Mouse (Mus musculus): ENCODE results near the gene Gpatch4. TPM values are rescaled to one million over a fixed set of nuclear protein-coding genes. Genes with fewer than 3 reads are reported as not detected.
A peak's percentile ranks its signal among the peaks of the same experiment; 100 is the strongest.

The Gpatch4 gene
- total RNA-seq (2022) = 10 to 100 TPM in 3 of 4 experiments, 1 to 10 TPM in 1; 9.8 to 11.7 (median 10.8) TPM

DNA sequence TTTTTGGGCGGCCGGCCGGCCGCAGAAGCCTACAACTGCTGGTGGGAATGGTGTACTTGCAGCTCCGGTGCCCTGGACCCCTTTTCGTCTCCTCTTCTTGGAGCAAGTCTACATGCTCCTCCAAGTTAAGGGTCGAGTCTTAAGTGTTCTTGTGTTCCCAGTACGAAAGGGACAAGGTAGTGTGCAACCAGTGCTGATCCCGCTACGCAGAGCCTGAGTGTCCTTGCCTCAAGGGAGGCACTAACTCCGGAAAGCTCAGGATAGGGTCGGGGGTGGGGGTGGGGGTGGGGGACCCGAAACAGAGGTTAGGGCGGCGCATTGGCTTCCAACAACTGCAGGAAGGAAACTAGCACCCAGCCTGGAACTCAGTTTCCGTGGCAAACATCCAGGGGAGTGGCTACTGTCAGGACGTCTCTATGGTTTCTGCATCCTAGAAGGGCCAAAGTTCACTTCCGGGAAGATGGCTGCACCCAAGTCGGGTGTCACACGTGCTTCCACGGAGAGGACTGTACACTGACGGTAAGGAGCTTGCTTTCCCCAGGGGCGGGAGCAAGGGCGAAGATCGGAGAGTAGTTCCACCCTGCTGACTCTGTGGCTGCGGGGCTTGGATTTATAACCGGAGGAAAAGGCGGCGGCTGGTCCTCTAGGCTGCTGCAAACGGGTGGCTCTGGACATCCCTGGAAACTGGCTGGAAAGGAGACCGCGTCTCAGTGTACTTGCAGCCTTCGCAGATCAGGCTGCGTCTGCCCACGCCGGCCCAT lies at the start of gene Gpatch4:
Gpatch4 (plus strand) TSS at position 448 of the 761 bp plus-strand sequence.
- DNase-seq (ENCODE audit: low spot score) = peak; percentile 97

DNA sequence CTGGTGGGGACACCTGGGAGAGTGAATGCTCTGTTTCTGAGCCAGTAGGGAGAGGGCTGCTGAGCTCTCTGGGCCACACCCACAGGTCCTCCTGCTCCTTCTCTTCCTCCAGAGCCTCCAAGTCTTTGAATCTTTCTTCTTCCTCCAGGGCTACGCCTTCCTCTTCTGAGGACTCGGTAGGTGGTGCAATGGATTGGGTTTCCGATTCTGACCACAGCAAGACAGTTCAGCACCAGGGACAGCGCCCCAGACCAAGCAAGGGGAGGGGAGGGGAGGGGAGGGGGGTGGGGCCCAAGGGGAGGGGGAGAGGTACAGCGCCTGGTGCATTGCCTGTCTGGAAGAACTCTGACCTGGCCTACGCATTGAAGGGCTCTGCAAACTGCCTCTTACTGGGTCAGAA lies 49.5 kb upstream of the Gpatch4 start:
- DNase-seq (ENCODE audit: low spot score) = no peak

DNA sequence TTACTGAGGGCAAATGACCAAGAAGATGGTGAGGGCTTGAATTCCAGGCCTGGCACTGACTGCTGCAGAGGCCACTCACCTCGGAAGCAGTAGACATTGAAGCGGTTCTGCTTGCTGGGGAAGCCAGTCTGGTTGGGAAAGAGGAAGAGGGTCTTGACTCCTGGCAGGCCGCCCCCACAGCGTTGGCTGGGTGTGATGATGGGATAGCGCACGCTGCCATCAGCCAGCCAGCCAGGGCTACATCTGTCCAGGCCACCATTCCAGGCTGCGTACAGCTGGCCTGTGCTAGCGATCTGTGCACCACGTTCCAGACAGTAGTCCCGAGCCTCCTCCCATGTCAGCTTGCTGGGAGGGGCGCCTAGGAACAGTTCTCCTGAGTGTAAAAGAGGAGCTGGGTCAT lies 47.6 kb upstream of the Gpatch4 start:
- no peak for DNase-seq (ENCODE audit: low spot score)

DNA sequence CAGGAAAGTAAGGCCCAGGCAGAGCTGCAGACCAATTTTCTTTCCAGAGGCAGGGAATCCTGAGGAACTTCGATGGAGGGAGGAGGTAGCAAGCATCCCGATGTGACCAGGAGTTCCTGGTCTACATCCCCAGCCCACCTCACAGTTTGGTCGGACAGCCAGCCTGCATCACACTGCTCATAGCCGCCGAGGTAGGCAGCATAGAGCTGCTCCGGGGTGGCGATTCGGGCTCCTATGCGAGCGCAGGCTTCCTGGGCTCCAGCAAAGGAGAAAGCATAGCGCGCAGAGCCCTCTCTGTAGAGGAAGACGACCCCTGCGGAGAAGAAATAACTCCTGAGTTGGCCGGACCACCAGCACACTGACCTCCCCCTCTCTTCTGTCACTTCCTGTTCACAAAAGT lies 46.5 kb upstream of the Gpatch4 start:
- DNase-seq (ENCODE audit: low spot score) = no peak

DNA sequence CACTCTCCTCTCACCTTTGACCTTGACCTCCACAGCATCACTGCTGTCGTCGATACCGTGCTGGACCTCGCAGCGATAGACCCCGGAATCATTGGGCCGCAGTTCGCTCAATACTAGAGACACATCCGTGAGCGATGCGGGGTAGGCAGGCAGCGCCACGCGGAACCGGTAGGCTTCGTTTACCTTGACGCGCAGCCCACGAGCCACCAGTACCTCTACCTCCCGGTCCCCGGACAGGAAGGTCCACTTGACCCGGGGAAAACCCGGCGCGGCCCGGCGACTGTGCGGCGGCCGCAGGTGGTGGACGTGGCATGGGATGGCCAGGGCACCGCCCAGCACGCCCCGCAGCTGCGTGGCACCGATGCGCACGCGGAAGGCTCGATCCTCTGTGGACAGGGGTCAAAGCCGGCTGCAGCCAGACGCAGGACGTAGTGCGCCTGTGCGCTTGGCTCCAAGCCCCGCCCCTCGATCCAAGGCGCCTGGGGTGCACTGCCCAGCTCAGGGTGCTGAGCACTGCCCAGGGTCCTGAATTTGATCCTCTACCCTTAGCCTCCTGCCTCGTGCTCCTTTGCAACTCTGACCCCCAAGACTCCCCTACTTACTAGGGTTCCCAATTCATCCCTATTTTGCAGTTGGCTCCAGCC lies 45.8 kb upstream of the Gpatch4 start:
- DNase-seq (ENCODE audit: low spot score) = no peak

DNA sequence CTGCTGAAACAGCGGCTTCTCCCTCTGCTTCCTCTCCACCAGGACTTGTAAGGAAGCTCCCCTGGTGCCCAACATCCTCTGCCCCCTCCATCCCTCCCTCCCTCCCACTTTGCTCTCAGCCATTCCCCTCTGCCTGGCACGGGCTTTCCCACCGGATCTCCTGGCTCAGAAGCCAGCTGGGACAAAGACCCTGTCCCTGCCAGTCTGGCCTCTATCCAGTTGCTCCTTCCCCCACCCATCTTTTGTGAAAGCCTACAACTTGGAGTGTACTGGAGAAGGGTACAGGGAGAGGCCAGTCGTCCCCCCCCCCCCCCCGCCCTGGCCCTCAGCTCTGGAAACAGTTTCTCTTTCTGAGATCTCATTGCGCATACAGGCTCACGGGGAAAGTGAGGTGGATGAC lies 44.2 kb upstream of the Gpatch4 start:
- DNase-seq (ENCODE audit: low spot score) = no peak

DNA sequence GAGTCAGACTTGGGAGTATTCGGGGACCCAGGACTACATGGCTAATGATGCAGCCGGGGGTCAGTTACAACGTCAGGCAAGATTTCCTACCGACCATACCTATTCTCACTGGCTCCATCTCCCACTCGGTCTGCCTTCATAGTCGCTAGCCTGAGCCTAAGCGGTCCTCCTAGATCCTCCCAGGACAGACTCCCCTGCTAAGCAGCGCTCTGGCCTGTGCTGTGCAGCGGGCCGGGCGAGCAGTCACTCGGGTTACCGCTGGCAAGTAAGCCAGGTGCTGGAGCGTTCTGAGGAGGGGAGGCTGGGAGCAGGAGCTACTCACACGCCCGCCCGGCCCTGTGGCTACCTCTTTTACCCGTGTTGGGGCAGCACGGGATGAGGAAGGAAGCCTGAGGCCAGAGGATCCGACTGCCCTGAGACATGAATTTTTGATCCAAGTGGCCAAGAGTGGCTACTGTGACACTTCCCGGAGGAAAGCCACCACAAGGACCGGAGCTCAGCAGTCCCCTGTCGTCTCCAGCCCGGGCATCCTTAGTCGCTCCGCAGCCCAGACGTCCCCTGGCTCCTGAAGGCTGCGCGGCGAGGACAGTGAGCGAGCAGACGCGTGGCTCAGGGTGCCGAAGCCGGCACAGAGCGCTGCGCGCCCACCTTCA lies 43.5 kb upstream of the Gpatch4 start:
- no peak for DNase-seq (ENCODE audit: low spot score)

DNA sequence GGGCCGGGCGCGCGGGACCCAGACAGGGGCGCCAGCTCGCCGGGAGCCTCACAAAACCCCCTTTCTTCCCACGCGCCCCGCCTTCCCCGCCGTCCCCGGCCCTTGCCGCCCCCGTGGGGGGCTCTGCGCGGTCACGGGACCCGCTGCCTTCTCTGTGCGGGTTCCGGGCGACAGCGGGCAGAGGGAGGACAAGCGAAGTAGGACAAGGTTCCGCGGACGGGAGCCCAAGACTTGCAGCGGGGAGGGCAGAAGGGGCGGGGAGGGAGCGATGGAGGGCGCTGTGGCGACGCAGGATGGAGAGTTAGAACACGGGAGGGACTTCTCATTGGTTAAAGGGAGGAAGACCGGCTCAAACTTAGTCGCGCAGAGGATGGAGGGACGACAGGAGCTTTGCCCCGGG lies 42.7 kb upstream of the Gpatch4 start, which contains the start of gene Bcan:
Bcan (minus strand) TSS at position 50 of the 400 bp plus-strand sequence.
- DNase-seq (ENCODE audit: low spot score) = no peak

DNA sequence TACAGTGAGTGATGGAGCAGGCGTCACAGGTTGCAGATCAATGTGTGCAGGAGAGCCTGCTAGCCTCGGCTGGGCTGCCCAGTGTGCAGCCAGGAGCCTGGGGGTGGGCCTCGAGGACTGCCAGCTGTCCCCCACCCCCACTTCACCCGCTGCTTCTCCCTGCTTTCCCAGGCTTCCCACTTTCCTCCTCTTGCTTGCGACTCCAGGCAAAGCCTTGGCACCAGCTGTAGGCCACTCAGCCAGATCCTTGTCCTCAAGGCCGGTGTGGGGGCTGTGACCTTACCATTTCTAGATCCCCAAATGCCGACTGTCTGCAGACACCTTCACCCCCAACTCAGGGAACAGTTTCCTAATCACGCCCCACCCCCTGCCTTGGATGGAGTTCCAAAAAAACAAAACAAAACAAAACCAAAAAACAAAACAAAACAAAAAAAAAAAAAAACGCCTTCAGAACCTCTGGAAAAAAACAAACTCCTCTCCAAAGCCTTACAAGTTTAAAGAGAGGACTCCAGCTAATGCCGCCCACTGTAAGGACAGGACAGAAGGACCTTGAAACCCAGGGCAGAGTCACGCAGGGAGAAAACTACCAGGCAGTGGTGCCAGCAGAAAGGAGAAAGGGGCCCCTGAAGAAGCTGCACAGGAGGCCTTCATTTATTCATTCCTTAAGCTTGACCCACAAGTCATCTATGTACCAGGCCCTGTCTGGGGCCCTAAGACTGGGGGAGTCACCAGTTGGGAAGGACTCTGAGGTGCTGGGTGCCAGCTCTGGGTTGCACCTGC lies 41.9 kb upstream of the Gpatch4 start:
- no peak for DNase-seq (ENCODE audit: low spot score)

DNA sequence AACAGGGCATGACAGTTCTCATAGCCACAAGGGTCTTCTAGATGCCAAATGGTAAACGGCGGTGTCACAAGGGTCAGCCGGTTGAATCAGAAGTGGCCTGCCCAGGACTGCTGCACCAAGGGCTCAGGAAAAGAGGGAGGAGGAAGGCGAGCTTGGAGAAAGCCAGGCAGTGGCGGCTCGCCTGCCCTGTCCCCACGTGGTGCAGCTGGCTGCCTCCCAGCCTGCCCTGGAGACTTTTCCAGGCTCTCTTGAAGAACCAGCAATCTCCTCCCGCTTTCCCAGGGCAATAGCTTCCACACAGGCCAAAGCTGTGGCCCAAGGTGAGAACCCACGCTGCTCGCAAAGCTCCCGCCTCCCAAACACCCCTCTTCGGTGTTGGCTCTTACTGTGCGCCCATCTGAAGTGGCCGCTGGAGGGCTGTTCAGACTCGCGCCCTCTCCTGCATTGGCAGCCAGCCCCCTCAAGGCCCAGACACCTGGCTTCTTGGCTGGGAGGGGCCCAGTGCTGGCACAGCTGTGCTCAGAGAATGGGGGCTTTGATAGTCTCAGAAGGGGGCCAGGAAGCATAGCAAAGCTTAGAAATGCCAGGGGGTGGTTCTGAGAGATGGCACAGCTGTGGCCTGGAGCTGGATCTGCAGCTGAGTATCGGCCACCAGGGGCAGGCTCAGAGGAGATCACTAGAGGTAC lies 40.5 kb upstream of the Gpatch4 start:
- no peak for DNase-seq (ENCODE audit: low spot score)

DNA sequence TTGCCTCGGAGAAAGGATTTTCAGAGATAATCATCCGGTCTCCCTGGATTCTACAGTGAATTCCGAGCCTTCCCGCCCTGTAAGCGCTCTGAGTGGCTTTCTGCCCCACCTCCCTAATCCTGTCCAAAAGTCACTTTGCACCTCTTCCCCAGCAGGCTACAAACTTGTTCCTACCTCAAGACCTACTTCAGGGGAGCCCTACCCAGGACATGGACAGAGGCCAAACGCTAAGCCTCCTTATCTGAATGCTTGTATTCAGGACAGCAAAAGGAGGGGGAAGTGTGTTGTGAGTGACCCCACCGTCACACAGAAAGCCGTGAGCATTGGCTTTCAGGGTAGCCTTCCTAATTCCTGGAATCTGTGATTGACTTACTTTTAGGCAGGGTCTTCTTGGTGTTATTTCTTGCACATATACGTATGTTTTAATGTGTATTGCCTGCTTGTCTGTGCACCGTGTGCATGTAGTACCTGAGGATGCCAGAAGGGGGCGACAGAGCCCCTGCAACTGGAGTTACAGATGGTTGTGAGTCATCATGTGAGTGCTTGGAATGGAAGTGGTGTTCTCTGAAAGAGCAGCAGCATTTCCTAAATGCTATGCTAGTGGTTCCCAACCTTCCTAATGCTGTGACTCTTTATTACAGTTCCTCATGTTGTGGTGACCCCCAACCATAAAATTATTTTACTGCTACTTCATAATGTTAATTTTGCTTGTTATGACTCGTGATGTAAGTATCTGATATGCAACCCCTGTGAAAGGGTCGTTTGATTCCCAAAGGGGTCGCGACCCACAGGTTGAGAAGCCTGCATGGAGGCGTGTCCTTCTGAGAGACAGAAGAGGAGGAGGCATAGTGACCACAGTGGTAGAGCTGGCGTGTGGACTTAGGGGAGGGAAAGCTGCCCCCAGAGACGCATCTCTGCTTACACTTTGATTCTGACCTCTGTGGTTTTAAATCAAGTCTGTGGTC lies 36.8 kb upstream of the Gpatch4 start:
- DNase-seq (ENCODE audit: low spot score) = no peak

DNA sequence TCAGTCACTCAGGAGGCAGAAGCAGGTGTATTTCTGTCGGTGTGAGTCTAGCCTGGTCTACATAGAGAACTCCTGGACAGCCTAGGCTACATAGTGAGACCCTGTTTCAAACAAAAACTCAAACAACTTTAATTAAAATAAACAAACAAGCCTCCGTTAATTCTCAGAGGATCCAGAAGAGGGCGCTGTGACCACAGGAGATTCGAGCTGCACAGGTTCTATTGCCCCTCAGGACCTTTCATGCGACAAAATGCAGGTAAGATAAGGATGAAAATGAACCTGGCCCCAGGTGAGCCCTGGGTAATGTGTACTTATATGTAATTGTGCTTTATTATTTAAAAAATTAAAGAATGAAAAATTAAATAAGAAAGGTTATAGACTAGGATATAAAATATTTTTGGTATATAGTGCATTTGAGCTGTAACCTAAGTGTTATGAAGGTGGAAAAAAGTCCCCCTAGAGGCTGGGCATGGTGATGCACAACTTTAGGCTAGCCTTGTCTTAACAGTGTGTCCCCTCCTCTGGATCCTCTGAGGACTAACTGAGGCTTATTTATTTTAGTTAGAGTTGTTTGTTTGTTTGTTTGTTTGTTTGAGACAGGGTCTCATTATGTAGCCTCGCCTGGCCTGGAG lies 32.2 kb upstream of the Gpatch4 start:
- DNase-seq (ENCODE audit: low spot score) = no peak

DNA sequence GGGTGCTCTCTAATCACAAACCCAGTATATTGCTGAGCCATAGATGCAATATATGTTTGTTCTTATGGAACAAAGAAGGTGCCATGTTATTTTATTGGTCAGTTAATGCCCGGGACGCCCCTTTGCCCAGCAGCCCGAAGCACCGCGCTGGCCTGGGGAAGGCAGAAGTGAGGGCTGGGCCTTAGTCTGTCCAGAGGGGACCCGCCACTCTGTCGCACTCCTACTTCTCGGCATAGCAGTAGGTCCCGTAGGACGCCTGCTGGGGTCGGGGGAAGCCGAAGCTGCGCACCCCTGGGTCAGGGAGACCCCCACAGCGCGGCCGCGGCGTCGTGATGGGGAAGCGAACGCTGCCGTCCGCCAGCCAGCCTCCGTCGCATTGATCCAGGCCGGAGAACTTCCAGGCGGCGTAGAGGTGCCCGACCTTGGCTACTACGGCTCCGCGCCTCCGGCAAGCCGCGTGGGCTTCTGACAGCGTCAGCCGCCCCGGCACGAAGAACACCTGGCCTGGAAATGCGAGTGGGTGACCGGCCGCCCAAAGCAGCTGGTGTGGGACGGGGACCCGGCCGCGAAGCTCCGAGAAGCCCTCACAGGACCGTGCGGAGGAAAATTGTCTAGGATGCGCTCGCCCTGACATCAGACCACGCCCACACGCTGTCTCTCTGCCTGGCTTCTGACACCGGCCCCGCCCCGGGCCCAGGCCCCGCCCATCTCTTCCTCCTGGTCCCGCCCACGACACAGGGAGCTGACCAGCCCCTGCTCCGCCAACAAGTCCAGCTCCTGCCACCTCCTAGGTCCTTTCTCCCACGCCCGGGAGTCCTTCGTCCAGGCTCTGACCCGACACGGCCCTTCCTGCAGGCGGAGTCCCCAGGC lies 20.4 kb upstream of the Gpatch4 start:
- peak; percentile 87 for DNase-seq (ENCODE audit: low spot score)

DNA sequence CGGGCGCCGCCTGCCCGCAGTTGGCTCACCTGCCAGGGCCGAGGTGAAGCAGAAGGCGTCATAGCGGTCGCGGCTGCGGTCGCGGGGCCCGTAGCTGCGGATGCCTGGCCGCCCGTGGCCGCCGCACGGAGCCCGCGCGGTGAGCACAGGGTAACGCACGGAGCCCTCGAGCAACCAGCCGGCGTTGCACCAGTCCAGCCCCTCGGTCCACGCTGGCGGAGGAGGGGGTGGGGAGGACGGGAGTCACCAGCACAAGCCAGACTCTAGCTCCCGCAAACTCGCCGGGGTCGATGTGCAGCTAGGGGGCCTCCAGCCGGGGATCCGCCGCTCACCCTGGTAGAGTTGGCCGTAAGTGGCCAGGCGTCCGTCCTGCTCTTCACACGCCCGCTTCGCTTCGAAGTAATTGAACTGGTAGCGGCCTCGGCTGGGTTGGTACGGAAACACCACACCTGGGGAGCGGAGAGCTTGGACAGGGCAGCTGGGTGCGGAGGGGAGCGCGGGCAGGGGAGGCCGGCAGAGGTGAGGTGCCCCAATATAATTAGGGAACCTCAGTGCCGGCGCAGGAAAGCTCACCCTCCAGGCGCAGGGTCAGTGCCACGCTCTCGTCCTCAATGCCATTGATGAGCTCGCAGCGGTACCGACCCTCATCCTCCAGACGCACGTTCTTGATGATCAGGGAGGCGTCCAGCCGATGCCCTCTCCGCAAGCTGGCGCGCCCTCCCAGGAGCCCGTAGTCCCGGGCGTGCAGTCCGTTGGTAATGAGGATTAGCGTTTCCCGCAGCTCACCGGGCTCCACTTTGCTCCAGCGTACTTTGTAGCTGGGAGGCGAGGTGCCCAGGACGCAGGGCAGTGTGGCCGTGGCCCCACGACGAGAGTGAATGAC lies 19.5 kb upstream of the Gpatch4 start:
- DNase-seq (ENCODE audit: low spot score) = no peak

DNA sequence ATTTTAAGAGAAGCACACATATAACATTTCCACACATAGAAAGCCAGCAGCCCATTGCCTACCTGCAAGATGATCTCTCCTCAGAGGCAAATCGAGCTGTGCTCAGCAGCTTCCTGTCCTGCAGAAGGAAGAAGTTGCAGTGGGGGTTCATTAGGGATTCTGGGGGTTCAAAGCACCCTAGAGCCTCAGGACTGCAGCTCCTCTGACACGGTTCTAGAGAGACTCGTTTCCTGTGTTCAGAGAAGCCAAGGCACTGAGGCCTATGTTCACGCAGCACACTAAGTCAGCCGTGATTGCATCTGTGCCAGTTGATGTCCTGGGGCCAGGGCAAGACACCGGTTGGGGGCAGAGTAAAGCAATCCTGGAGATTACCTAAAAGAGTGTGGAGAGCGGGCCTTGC lies 16.1 kb upstream of the Gpatch4 start:
- no peak for DNase-seq (ENCODE audit: low spot score)

DNA sequence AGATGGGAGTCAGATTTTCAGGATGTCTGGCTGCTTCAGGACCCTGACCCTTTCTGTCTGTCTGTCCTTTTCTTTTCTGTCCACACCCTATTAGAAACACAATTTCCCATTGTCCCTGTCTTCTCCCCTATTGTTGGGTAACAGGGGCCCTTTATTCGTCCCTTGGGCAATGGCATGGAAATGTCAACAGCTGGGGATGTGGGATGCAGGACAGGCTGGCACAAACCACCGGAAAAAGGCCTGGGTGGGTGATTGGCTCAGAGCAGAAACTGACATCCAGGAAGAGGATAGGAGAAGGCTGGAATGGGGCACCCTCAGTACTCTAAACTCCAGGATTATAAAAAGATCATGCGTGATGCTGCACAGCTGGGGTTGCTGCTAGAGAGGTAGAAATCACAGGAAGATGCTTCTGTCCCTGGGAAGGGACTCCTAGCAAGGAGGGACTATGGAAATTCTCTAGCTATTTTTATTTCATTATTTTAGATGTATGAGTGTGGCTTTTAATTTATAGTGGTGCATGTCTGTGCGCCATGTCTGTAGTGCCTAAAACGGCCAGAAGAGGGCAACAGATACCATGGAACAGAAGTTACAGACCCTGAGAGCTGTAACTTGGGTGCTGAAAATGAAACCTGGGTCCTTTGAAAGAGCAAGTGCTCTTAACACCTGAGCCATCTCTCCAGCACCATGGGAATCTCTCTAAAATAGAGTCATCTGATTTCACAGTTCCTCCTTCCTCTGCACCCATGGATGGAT lies 15.3 kb upstream of the Gpatch4 start, which contains the start of gene Hapln2:
Hapln2 (minus strand) TSS at position 150 of the 753 bp plus-strand sequence.
- no peak for DNase-seq (ENCODE audit: low spot score)
